Mouse (Mus musculus) frontal cortex, postnatal 14 days (tissue): ENCODE results near the gene Arid1b.
A peak's percentile ranks its signal among the peaks of the same experiment; 100 is the strongest.

Experiments used
- DNase-seq, 2 experiments: peaks; one replicate each; pipeline ENCODE4 v3.0.0; 2022; ENCODE audit warnings: low spot score in 2 of 2

Gene Arid1b

GRCm38 (mm10) chr17:5057286-5057685 lies 63.2 kb downstream of the Arid1b start:
- DNase-seq: no peak

DNA sequence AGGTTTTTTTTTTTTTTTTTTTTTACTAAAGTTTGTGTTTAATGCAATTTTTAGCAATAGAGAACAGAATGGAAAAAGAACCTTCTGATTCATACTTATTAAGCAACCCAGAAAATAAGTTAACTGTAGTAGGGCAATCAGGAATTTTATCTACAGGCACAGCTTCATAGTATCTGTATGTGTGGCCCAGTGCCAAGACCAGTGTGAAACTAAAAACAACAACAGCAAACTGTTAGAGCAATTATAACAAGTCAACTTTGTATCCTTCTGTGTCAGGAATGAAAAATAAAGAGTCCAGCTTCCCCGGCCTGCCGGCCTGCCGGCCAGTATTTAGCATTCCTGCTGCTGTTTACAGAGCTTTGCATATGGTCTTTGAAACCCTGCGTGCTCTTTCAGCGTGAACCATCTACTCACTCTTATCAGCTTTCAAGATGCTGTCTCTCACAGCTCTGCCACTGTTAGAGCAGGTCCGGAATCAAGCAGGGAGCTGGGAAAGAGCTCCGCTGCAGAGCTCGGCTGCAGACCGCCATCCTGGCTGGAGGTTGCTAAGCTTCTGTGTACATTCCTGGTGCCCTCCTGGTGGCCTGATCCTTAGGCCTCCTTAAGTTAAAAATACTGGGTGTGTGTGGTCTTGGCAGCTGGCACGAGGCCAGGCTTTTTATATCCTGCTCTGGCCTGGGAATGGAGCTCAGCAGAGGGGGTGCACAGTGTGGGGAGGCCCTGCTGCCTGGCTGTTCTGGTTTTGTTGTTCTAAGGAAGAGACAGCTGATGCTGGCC lies 64.0 kb downstream of the Arid1b start:
- peak in 1 of 2 experiments; percentile 30 for DNase-seq

DNA sequence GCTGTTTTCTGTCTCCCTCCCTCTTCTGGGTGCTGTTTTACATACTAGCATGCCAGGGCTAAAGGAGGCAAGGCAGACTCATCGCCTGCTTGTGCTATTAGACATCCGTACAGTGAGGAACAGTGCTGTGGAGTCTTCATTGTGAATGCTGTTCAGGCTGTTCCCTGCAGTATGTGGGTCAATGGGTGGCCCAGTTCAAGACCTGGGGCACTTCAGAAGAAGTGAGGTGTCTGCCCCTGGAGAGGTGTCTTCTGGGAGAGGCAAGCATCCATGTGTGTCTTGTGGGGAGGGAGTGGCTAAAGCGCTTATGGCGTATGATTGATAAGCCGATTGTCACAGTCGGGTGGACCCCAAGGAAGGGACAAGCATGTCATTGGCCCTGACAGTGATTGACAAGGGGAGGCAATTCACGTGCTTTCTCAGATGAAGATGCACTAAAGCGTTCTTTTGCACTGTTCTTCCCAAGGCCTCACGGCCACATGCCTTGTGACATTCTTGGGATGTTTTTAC lies 65.0 kb downstream of the Arid1b start:
- DNase-seq: no peak

DNA sequence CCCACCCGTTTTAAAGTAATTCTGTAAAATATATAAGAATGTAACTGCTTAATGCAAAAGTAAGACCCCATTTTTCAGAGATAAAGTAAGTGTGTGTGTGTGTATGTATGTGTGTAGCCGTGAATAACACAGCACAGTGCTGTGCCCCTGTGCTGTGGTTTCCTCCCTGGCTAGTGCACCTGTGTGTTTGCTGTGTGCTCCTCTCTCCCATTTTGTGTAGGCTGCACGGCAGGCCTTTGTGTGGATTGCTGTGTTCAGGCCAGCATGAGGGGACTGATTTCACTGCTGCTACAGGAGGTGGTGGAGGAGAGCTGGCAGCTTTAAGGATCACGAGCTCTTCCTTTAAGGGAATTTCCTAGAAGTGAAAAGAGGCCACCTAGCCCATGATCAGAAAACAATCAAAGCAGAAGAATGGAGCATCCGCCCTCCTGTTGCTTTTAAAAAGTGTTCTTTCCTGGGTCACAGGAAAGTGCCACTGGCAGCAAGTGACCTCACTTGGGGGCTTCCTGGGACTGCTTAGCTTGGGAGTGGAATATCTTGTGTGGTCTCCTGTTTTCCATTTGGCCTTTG lies 66.5 kb downstream of the Arid1b start:
- DNase-seq: no peak

DNA sequence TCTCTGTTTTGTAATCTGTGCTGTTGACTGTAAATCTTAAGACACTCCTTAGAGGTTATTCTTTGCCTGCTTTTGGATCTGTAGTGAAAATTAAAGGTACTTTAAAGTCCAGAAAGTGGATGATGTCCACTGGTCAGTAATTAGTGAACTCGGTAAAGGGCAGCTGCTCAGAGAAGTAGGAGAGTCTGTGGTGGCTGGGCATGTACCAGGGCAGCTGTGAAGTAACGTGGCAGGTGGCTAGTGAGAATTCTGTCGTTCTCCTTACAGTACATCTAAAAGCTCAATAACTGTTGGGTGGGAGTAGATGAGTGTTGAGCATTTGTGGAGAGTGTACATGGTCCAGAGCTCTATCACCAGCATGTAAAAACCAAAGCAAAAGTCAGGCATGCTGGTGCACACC lies 67.1 kb downstream of the Arid1b start:
- no peak for DNase-seq

DNA sequence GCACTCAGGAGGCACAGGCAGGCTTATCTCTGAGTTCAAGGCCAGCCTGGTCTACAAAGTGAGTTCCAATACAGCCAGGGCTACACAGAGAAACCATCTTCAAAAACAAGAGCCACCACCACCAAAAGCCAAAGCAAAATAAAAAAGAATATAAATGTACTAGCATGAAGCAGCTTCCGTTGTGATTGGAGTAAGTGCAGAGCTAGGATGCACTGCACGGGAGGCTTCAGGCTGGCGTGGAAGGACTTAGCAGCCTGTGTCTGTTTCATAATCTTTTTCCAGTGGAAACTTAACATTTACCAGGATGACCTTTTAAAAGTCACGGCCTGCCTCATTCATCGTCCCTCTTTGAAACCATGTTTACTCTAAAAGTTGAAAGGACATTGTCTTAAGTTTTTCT lies 67.5 kb downstream of the Arid1b start:
- DNase-seq: no peak

GRCm38 (mm10) chr17:5063471-5064176 lies 69.5 kb downstream of the Arid1b start:
- DNase-seq: no peak

DNA sequence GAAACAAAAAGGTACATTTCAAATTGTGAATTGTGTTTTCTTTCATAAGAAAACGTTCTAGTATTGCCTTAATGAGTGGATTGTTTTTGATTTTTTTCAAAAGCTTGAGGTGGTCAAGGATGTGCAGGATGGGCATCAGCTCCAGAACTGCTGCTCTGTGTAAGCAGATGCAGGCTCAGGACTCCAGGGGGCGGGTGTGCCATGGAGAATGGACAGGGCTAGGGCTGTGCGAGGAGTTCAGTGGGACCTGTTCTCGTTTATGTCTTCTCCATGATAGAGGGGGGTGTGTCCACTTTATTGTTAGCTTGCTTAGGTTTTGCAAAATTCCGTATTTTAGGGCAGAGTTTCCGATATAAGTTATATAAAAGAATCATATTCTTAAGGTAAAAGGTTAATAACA lies 70.6 kb downstream of the Arid1b start:
- DNase-seq: no peak

DNA sequence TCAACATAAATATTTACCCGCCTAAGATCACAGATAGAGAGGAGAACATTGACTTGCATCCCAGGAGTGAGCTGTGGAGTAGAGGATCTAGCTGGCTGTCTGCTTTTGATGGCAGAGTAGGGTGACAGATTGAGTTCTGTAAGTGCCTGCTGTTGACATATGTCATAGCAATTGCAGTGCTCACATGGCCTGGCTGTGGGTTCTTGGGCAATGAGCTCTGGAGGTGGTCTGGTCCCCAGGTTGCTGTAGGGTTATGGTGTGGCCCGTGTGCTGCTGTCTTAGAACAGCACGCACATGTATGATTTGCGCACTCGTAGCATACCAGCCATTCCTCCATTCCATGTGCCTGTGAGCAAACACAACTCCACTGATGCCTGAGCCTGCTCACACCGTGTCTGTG lies 71.1 kb downstream of the Arid1b start:
- no peak for DNase-seq

- no peak for DNase-seq
Measured at GRCm38 (mm10) chr17:5066835-5067234, 72.7 kb downstream of the Arid1b start.

DNA sequence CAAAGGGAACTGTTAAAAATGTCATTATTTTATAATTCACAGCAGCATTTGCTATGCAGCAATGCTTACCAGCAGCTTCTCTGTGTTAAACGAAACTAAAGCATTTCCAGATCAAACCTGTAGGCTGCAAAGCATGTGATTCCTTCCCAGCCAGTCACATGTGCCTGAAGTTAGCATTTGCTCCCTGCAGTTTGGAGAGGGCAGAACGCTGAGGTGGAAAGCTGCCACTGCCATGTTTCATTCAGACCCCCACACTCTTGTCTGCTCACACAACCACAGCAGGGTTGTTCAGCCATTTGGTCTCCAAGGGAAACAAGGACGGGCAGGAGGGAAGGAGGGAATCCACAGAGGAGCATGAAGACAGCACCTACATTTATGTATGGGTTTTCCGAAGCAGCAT lies 73.1 kb downstream of the Arid1b start:
- DNase-seq: no peak

DNA sequence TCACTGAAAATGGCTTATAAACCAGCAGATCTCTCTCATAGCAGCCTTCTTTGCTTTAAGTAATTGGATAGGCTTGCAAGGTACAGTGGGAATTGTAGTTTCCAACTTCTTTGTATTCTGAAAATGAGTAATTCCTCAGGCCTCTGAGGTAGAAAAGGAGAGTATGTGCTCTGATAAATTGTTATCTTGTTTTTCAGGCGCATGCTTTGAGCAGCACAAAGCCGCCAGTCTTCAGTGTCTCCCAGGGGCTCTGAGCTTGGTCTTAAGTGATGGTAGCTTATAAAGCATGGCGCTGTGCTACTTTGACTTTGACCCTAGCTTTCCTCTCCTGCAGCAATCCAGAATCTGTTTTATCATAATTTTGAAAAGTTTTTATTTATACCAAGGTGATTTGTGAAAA lies 76.3 kb downstream of the Arid1b start:
- no peak for DNase-seq

- DNase-seq: no peak
Measured at GRCm38 (mm10) chr17:5072539-5072938, 78.4 kb downstream of the Arid1b start.

DNA sequence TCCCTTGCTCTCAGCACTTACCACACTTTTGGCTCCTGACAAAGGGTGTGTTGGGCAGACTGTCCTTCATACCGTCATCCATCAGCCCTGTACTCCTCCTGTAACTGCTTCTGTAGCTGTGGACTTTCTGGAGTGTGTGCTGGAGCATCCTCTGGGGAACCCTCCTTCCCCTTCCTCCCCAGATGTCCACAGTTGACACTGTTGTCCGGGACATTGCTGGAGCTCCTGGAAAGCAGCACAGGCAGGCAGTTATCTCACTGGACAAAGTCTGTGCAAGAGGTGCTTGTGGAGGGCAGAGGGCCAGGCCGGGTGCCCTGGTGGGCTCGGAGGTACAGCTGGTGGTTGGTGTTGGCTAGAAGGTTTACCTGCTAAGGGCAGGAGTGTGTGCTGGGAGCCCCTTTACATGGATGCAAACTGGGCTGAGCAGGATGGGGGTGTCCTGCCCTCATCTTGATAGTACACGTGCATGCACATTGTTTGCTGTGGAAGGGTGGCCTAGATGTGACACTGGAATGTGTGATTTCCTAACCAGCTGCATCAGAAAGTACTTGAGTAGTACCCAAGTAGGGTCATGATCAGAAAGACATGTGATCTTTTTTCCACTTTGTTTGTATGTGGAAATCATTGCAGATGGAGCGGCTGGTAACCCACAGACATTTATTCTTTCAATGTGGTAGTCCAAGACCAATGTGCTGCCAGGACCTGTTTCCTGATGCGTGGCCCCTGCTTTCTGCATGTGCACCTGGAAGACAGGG lies 80.8 kb downstream of the Arid1b start:
- DNase-seq: no peak

DNA sequence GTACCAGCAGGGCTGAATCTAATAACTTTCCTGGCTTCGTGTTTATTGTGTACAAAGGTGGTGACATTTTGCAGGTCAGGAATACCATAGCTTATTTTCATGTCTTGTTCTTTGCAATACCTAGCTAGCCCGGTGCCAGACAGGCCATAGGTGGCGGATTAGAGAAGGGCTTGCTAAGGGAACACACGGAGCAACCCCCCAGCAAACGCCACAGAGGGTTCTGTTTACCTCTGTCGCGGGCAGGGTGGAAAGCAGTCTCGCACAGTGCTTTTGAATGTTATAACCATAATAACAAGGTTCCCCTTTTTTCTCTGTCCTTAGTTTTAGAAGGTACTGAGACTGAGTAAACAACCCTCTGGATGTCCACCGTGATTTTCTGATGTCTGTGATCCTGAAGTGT lies 83.9 kb downstream of the Arid1b start:
- no peak for DNase-seq

- DNase-seq: no peak
Measured at GRCm38 (mm10) chr17:5078576-5078975, 84.4 kb downstream of the Arid1b start.

- DNase-seq: no peak
Measured at GRCm38 (mm10) chr17:5080884-5081419, 86.8 kb downstream of the Arid1b start.

DNA sequence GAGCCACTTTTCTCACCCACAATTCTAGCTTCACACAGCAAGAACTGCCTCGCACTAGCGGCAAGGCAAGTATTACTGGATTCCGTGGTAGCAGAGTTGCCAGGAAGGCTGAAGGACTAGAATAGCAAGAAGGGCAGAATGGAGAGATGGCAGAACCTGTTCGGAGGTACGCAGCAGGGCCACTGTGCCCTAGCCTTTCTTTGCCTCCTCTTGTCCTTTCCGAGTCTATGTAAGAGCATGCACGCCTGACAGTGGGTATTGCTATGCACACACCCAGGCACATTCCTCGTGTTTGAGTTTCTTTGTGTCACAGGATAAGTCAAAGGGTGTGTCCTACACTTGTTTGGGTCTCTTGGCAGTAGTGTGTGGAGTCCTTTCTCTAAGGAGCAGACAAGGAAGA lies 88.1 kb downstream of the Arid1b start:
- no peak for DNase-seq

DNA sequence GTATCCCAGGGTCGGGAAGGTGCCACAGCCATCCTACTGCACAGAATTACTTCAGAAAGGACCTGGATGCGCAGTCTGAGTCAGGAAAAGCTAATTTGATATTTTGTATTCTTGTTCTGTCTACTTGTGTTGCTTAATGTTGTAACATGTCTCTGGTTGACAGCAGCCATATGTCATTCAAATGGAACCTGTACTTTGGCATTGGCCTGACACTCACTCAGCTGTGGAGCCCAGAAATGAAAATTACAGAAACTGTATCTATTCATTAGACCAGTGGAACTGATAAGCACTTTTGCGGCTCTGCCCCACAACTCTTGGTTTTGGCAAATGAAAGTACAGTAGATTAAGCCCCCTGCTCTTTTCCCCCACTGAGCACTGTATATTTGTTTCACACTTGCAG lies 89.4 kb downstream of the Arid1b start:
- no peak for DNase-seq

GRCm38 (mm10) chr17:5084139-5084538 lies 90.0 kb downstream of the Arid1b start:
- DNase-seq: no peak

- no peak for DNase-seq
Measured at GRCm38 (mm10) chr17:5085004-5085403, 90.9 kb downstream of the Arid1b start.

DNA sequence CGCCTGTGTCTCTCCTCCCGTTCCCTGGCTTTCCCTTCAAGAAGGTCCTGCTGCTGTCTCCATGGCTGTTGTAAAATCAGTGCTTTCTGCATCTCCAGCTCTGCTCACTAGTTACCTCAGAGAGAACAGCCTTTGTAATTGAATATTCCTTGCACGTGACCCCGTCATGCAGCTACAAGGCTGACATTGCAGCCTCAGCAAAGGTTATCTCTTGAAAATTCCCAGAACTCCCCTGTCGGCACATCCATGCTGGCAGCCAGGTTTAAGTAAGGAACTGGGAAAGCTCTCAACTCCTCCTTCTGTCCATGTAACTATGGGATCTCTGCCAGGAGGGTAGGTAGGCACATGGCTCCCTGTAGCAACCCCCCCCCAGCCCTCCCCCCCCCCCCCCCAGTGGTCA lies 91.8 kb downstream of the Arid1b start:
- no peak for DNase-seq
